Mouse (Mus musculus): ENCODE results near the gene Gm5105.

DNA sequence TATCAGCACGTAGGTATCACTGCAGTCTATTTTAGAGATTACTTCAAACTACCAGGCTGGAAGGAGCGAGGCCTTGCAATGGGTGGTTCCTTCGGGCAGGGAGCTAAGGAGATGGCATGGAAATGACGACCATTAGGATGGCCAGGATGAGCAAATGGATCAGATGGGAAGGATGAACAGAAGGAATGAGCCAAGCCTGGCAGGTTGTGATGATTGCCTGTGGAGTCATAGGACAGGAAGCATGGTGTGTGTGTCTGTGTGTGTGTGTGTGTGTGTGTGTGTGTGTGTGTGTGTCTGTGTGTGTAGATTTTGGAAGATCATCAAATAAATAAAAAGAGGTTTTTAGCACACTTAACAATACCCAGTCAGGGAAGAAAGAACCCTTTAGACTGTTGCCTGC lies 44.5 kb downstream of the Gm5105 start:
- TF ChIP-seq CTCF (IDR thresholded peaks at IDR 0.05; ENCODE audit: low read depth, low read length) = no peak
- TF ChIP-seq POLR2A (IDR thresholded peaks at IDR 0.05; ENCODE audit: insufficient read depth, low read length) = no peak
- no peak for TF ChIP-seq EP300 (IDR thresholded peaks at IDR 0.05; ENCODE audit: insufficient read depth, low read depth, low read length)
